Mouse (Mus musculus) Muller cell, postnatal 12 days (primary cell): ENCODE results near the gene Pan2.
"Not testable (repeated sequence)": the region's sequence is repeated elsewhere in the genome, so short reads cannot be mapped to it uniquely, and the experiment has no call there.

Experiments
- DNase-seq: peaks from one replicate; pipeline ENCODE4 v3.0.0-alpha.2; 2015; ENCODE audit errors: inconsistent ontology term

The Pan2 gene

DNA sequence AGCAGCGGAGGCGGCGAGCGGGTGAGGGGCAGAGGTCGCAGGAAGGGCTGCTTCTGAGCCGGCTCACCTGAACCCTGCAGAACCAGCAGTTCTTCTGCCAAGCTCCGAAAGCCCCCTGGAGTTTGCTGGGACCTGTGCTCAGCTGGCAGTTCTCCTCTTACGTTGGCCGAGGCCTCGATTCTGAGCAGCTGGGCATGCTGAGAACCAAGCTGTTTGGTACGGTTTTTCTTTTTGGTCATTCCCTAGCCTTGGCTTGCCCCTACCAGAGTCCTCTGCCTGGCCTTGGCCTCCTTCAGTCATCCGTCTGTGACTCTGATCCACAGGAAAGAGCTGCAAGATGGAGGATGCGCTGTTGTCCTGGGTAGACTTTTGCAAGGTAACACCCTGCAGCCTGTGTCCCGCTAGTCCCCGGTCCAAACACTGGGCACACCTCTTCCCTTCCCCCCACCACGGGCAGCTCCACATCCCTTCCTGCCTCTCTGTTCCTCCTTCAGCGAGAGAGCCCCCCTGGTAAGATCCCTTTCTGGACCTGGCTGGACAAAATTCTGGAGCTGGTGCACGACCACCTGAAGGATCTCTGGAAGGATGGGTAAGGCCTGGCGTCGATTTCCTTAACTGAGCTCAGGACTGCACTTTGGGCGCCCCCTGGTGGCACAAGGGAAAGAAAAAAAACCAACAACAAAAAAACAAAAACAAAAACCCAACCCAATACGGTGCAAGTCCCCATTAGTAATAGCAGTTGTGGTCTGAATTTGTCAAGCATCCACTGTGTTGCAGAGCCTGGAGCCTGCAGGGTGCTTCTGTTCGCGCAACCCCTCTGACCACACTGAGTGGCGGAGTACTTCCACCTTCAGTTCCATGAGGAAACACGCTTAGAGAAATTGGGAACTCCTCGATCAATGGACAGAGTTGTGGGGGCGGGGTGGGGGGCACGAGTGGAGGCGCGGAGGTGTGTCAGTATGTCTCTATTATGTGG is 19.2 kb upstream of the Pan2 start:
- peak; percentile 65 for DNase-seq

DNA sequence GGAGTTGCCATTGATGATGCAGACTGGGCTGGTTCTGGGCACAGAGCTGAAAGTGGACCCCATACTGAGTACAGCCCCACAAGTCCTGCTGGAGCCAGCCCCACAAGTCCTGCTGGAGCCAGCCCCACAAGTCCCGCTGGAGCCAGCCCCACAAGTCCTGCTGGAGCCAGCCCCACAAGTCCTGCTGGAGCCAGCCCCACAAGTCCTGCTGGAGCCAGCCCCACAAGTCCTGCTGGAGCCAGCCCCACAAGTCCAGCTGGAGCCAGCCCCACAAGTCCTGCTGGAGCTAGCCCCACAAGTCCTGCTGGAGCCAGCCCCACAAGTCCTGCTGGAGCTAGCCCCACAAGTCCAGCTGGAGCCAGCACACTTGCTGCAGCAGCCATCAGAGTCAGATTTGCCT is 12.5 kb upstream of the Pan2 start:
- DNase-seq: not testable (repeated sequence)

DNA sequence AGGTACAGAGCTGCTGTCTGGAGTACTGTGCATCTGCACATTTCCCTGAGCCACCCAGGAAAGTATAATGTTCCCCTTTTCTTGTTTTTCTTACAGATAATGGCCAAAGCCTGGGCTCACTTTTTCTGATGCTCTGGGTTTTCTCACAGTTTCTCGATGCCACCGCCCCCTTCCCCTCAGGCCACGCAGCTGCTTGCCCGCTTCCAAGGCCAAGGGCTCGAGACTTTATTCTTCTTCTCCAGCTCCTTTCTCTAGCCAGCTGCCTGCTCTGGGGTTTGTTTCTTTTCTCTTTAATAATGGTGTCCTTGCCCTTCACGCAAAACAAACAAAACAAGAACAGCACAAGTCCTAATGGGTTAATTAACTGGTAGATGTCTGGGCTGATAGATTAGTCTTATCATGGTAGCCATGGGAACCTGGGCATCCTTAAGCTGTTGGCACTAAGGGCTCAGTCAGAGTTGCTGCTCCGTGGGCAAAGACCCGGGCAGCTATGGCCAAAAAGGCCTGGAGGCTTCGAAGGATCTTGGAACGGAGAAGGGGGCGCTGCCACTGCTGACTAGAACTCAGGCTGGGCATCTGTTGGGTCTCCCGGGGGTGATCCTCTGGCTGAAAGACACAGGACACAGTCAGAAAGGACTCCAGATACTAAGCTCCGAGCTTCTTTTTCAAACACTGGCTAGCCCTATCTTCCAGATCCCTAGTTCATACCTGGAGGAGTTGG is 6.6 kb upstream of the Pan2 start:
- no peak for DNase-seq

DNA sequence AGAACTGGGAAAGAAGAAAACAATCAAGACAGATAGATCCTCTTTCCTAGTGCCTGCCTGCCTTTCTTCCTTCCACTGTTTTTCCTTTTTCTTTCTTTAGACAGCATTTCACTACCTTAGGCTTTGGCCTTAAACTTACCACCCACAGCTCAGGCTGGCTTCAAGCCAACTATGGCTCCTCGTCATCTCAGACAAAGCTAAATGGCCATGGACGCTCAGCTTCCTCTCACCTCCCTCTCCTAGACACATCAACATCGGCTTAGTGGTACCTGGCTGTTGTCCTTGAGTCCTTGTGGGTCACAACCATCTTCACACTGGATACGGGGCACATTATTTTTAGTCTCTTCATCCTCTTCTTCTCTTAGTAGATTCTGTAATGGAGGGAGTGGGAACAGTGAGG is 5.9 kb upstream of the Pan2 start:
- DNase-seq: no peak

DNA sequence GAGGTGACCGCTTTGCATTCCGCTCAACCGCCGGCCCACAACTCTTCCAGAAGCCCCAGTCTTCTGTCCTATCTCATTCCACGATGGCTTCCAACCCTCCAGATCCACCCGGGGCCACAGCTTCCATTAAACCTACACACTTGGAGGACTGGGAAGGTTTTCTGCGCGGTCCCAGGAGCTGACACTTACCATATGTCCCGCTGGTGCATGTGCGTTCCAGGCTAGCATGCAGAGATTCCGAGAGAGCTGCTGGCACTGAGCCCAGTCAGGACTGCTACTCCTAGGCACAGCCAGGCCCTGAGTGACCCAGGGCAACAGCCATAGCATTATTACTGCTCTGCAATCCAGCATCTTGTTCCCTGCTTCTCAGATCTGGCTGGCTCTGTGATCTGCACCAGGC is 5.5 kb upstream of the Pan2 start:
- DNase-seq: no peak

DNA sequence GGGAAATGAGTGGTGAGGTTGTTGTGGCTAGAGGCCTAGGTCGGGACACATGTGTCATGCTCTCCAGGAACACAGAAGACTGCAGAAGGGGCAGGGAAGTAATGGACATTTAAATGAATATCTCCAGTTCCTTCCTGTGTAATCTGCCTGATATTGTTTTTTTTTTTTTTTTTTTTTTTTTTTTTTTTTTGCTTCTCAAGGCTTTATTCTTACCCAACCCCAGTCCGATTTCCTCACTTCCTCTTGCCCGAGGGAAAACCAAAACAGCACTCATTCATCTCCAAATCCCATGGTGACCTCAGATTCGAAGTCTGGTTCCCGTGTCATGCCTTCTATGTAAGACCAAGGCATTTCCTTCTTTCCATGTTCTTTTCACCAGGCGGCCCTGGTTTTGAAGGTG is 4.9 kb upstream of the Pan2 start:
- no peak for DNase-seq

DNA sequence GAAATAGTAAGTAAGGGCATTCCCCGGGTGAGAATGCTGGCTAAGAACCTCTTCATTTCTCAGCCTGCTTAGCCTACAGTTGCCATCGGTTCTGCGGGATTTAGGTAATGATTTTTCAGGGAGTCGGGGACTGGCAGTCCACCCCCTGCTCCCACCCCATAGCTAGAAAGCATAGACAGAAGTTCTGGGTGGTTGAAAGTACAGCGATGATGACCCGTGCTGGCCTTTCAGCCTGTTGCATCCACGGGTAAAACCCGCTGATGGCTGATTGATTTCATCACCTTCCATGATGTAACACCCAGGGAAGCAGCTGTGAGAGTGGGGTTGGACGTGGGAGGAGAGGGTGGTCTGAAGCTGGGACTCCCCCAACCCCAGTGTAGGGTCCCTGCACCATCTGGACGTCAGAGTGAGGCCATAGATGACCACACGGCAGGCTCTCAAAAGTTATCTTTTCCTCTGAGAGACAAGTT is 4.4 kb upstream of the Pan2 start, which contains the start of gene Il23a:
Gene Il23a (minus strand): TSS at position 51 of the 470 bp plus-strand sequence.
- DNase-seq: no peak

DNA sequence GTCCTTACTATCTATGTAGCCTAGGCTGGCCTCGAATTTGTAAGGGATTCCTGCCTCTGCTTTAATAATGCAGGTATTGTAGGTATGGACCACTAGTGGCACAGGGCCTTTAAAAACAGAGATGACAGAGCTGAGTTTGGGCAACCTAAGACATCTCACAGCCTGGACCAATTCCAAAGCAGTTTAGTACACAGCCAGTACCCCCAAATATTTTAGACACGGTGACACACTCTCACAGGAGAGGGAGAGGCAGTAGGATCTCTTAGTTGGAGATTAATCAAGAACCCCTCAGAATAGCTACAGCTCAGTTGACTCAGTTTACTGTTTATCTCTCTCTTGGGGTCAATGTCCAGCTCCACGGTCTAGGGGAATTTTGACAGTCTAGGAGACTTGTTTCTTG is 778 bp upstream of the Pan2 start:
- no peak for DNase-seq

DNA sequence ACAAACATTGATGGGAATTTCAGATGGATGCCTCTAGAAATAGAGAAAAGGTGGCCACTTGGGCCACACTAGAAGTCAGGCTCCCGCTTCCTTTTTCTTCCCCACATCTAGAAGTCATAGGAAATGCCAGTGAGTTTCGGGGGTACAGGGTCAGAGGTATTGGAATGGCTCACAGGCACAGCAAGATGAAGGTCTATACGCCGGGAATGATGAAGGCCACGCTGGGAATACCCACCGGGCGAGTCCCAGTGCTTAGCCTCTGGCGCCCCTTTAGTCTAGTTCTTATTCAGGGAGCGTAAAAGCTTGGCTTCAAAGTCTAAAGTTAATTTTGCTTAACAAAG is 380 bp upstream of the Pan2 start:
- DNase-seq: no peak

DNA sequence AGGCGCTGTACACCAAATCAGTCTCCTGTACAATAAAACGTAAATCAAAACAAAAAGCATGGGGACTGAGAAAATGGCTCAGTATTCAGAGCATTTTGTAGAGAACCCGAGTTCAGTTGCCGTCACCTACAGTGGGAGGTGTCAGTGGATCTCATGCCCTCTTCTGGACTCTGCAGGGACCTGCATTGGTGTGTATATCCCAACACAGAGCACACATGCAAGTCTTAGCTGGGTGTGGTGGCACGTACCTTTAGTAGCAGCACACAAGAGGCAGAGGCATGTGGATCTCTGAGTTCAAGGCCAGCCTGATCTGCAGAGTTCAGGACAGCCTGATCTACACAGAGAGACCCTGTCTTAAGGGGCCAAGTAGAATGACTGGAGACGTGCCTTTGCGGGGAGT is 6.5 kb downstream of the Pan2 start:
- DNase-seq: no peak

DNA sequence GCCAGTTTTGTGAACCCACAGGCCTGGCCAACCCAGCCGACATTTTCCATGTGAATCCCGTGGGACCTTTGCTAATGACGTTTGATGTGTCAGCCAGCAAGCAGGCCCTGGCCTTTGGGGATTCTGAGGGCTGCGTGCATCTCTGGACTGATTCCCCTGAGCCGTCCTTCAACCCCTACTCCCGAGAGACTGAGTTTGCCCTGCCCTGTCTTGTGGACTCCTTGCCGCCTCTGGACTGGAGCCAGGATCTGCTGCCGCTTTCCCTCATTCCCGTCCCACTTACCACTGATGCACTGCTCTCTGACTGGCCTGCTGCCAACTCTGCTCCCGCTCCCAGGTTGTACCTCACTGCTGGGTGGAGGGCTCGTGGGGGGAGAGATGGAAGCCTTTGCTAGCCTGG is 7.0 kb downstream of the Pan2 start:
- DNase-seq: no peak

DNA sequence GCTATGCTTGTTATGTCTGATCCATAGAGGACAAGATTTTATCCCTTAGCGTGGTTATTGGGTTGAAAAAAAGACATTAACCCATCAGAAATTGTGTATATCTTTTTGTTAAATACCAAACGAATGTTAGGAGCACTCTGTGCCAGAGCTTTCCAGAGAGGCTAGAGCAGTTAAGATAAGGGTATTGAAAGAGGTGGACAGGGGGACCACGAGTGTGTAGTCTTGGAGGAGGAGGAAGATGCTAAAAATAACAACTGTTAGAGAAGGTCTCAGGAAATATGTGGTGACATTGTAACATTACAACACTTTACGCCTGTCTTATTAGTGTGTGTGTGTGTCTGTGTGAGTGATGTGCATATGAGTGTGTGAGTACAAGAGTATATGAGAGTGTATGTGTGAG is 7.8 kb downstream of the Pan2 start:
- DNase-seq: no peak

DNA sequence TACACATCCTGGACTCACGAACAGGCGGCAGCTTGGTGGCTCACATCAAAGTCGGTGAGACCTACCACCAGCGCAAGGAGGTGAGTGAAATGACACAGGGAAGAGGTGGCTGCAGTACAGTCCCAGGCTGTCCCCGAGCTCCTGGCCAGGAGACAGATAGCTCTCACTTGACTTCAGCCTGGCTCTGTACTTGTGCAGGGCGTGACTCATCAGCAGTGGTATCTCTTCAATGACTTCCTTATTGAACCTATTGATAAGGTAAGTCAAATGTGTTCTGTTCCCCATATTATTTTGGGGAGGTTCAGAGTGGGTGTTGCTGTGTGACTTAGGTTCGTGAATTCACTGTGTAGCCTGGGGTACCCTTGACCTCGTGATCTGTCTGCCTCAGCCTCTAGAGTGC is 12.4 kb downstream of the Pan2 start:
- no peak for DNase-seq

DNA sequence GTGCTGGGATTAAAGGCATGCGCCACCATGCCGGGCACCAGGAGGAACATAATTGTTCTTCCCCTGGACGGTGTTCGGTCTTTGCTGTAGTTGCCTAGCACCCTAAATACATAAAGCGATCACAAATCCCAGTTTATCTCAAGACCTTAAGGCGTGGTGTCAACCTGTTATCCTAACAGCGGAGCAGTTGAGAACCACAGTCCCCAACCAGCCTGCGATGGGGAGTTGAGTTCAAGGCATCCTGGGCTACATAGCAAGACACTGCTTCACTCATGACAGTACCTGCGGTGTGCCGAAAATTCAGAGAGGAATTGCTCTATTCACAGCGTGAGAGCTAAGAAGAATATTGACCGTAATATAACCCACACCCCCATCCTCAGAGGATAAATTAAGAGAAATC is 18.5 kb downstream of the Pan2 start:
- no peak for DNase-seq

DNA sequence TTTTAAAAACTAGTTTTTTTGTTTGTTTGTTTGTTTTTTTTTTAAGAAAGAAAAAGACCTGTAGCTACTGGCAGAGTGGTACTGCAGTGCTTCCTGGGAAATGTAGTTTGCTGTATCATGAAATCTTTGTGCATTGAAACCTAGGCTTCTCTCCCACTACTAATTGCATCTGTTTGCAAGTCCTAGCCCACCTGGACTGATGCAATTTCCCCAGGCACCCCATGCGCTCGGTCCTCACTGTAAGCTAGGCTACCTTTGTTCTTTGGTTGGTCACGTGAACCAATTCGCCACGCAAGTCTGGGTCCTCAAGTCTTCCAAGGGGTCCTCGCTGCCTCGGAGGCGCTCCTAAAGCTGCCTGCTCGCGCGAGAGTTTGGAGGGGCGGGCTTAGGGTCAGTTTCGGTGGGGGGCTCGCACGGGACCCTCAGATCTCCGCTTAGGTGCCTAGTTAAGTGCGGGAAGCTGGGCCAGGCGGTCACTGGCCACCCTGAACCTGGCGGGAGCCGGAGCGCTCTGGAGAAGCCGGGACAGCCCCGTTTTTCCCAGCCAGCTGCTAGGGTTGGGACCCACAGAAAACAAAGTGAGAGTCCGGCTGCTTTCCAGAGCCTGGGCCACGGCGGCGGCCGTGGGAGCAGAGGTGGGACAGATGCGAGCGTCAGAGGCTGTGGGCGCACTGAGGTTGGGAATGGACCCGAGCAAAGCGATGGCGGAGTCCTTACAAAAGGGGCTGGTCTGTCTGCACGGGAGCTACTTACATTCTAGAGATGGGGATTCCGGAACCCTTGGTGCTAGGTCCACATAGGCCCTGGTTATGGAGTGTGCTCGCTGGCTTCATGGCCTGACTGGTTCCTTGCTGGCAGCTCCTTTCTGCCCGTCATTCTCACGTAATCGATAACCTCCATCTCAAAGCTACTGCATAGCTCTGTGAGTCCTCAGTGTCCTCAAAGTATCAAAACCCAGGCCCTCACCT is 19.3 kb downstream of the Pan2 start, which contains the start of gene Cnpy2:
Gene Cnpy2 (plus strand): TSS at position 319 of the 968 bp plus-strand sequence.
- peak; percentile 89 for DNase-seq

DNA sequence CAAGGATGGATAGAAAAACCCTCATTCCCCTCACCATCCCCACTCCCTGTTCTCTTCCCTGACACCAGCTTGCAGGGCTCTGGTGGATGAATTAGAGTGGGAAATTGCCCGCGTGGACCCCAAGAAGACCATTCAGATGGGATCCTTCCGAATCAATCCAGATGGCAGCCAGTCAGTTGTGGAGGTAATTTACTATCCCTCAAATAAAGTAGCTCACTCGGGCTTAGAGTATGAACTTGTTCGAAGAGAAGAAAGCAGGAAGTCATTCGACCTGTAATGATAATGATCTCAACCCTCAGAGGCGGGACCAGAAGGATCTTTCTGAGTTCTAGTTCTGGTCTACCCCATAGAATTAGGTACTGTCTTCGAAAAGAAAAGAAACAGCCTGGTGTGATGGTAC is 20.4 kb downstream of the Pan2 start:
- no peak for DNase-seq

DNA sequence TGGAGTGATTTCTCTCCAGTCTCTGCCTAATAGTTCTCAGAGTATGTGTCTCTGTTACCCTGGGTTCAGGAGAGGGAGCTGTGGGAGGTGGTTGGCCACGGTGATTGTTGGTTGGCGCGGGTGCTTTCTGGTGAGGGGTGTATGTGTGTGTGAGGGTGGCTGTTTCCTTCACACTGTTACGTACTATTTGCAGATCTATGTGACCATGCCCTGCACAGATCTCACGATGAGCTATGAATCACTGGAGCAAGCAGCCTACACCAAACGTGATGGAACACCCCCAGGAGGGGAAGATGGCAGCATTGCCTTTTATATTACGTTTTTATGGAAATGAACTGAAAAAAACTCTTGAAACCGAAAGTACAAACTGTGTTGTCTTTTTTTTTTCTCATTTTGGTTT is 23.7 kb downstream of the Pan2 start:
- no peak for DNase-seq

DNA sequence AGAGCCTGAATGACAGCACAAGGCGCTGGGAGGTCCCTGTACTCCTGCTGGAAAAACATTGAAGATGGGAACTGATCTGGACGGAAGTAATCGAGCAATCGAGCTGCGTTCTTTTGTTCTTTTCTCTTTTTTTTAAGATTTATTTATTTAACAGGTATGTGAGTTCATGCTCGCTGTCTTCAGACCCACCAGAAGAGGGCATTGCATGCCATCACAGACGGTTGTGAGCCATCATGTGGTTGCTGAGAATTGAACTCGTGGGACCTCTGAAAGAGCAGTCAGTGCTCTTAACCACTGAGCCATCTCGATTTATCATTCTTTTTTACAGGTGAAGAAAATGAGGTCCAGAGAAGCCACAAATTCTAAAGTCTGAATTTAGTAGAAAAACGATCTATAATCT is 24.5 kb downstream of the Pan2 start:
- DNase-seq: no peak

DNA sequence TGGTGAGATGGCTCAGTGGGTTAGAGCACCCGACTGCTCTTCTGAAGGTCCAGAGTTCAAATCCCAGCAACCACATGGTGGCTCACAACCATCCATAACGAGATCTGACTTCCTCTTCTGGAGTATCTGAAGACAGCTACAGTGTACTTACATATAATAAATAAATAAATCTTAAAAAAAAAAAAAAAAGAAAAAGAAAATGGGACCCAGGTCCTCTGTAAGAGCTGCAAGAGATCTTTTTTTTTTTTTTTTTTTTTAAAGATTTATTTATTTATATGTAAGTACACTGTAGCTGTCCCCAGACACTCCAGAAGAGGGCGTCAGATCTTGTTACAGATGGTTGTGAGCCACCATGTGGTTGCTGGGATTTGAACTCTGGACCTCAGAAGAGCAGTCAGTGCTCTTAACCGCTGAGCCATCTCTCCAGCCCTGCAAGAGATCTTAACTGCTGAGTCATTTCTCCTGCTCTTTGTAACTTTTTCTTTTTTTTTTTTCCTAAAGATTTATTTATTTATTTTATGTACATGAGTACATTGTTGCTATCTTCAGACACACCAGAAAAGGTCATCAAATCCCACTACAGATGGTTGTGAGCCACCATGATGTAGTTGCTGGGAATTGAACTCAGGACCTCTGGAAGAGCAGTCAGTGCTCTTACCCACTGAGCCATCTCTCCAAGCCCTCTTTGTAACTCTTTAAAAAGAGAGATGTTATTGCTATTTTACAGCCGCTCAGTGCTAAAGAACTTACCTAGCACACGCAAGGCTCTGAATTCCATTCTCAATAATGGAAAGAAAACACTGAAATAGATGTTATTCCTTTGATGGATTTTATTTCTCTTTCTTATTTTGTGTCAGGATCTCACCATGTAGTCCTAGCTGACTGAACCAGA is 29.5 kb downstream of the Pan2 start:
- not testable (repeated sequence) for DNase-seq

DNA sequence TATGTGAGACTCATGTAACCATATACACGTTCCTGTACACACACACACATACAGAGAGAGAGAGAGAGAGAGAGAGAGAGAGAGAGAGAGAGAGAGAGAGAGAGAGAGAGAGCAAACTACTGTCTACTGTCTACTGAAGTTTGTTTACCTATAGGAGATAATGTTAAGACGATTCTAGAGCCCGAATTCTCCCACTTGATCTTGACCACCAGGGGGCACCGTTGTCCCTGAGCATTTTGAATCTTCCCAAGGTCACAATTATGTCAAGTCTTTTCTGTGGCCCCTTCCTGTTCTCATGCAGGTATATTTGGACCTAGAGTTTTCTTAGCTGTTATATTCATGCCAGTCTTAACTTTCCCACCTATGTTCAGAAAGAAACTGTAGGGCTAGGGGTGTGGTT is 32.4 kb downstream of the Pan2 start:
- DNase-seq: peak; percentile 68

DNA sequence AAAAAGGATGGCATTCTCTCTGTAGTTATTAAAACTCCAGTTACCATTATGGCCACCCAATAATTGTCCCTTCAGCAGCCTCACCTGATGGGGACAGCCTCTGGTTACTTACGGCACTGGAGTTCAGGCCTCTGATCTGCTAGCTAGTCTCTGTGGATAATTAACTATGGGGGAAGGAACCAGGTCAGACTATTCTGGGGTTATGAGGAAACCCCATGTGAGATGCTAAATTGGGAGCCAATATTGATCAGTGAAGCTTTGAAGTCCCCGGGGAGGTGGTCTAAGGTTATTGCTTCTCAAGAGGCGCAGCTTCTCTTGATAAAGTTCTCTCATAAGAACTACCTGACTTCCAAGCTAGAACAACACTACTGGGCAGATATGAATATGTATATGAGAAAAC is 33.1 kb downstream of the Pan2 start:
- DNase-seq: no peak
